Mouse (Mus musculus) adrenal gland, postnatal 4 days (tissue): ENCODE results near the gene Sympk. TPM values are rescaled to one million over a fixed set of nuclear protein-coding genes. Genes with fewer than 3 reads are reported as not detected.

Source experiments
- DNase-seq, 2 experiments: peaks; one replicate each; pipeline ENCODE4 v3.0.0; 2021 to 2022; ENCODE audit warnings: low spot score in 2 of 2, mixed read lengths in 2 of 2
- total RNA-seq, 2 experiments: library from RNA; stranded (reverse); gene quantifications; 2 replicates each; pipeline ENCODE4 v1.2.3; 2021

The Sympk gene
- total RNA-seq, 2 experiments from 2014 or later = 109 to 119 TPM

DNA sequence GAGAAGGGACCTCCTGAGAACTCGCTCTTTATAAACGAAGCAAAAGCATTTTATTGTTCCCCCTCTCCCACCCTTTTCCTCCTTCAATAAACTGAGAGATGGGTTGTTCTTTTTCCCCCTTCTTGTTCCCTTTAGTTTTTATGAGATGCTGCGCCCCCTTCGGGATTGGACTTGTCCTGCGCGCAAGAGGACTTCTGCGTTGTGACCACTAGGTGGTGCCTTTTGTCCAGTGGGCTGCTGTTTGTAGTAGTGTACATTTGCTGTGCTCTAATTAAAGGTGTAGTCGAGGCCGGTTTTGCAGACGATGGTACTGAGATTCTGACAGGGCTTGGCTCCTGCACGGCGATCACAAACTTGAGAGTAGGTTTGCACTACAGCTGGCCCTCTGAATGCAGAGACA is 17.7 kb upstream of the Sympk start:
- DNase-seq = peak in 1 of 2 experiments; percentile 73

DNA sequence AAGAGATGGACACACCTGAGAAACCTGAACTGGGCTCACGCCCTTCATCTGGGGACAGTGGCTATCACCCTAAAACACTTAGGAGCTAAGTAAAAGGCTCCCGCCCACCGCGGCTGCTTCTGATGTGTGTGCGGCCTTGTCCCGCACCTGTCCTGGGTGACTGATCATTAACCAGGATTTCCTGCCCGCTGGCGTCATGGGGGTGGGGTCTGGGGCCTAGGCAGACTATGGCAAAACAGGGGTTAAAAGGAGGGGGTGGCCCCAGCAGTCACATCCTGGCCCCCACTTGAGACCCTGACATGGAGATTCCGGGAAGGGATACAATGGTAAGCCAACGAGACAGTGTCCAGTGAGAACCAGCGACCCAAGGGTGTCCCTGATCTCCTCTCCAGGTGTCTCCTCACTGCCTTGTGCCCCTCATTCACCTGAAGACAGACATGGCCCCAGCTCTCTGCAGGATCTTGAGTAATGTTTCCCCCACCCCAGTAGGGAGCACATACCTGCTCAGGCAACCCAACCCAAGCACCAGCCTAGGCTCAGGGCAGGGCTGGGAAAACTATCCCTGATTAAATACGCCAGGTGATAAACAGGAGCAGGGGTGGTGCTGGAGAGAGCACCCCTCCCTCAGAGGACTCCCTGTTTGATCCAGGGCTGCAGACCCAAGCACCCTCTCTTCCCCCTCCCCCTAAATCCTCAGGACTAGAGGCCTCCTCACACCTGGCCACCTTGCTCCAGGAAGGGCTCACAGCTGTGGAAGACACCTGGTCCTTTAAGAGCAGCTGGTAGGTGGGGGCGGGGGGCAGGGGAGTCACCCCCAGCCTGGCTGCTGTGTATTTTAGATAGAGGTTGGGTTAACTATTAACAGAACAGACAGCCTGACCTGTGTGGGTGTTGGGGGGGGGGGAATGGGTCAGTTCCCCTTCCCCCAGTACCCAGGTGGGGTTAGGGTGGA is 16.9 kb upstream of the Sympk start:
- no peak for DNase-seq

DNA sequence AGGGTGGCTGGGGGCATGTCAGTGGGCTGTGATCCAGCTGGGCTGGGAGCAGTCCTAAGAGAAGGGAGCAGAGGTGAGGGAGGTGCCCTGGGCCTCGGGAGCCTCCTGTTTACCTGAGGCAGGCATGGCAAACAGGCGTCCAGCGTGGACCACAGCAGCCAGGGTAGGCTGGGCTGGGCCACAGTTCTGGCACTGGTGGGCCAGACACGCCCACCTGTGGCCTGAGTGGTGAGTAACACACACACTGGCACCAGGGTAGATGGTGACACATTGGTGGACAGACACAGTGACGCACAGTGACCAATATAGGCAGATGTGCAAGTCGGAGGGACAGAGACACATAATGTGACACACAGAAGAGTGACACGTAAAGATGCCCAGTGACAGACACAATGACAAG is 13.6 kb upstream of the Sympk start:
- no peak for DNase-seq

DNA sequence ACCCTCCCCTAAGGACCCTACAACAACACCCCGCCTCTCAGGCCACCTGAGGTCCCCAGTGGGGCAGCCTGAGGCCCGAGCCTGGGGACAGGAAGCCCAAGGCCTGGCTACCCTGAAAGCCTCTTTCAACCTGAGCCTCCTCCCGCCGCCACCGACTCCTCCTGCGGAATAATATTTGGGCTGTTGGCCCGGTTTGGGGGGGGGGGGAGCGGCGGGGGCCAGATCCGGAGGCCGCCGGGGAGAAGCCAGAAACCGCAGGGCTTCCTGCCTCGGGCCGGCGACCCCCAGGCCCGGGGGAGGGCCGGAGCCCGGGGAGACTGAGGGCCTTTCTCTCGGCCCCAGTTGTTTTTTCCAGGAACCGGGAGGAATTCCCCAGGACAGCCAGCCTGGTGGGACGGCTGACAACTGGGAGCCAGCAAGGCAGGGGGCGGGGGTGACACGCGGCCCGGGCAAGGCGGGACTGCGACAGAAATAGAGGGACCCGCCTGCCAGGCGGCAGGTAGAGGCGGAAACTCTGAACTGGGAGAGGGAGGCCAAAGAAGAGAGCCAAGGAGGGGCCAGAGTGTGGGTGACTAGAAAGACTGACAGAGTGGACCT is 12.1 kb upstream of the Sympk start:
- no peak for DNase-seq

DNA sequence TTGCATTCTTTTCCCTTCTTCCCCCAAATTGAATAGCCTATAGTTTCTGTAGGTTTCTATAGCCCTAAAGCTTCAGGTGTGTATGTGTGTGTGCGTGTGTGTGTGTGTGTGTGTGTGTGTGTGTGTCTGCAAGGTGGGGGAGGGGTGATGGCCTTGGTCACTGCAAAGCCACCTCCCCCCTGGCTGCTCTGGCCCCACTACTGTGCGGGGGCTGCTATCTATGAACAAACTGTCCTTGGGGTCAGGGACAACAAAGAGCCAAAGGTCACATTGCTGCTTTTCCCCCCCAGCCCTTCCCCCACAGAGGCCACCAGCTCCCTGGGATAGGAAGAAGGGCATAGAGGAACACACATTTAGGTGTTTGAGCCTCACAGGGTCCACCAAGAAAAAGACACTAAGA is 11.3 kb upstream of the Sympk start:
- no peak for DNase-seq

DNA sequence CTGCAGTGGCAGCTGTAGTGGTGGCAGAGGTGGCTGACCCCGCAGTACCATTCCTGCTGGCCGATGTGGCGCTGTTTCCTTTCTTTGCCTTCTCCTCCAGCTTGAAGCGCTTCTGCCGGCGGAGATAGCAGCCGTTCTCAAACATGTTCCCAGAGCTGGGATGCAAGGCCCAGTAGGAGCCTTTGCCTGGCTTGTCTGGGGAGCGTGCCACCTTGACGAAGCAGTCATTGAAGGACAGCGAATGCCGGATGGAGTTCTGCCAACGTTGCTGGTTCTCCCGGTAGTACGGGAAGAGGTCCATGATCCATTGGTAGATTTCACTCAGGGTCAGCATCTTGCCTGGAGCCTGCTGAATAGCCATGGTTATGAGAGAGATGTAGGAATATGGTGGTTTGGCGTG is 9.7 kb upstream of the Sympk start:
- no peak for DNase-seq

DNA sequence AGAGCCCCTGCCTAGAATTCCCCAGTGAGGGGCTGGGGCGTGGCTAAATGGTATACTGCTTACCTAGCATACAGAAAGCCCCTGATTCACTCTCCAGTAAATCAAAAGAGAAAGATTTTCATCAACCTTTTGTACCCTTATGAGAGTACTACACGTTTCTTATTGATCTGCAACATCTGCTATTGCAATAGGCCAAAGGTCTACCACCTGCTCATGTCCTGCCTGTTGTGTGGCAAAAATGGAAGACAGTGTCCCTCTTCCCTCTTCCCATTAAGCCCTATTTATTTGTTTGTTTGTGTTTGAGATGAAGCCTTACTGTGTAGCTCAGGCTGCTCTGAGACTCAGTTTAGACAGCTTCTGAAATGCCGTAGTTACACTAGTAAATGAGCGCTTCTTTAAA is 8.1 kb upstream of the Sympk start:
- no peak for DNase-seq

DNA sequence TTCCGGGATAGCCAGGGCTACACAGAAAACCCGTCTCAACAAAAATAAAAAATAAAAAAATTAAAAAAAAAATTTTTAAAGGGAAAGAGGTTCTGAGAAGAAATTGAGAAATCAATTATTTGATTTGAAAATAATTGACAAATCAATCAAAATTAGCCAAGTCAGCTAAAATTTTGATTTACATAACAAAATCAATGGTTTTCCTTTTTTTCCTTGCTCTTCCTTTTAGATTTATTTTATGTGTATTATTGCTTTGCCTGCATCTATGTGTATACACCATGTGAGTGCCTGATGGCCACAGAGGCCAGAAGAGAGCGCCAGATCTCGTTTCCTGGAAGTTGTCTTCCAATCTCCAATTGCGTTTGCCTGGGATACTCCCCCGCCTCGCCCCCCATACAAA is 6.3 kb upstream of the Sympk start:
- no peak for DNase-seq

DNA sequence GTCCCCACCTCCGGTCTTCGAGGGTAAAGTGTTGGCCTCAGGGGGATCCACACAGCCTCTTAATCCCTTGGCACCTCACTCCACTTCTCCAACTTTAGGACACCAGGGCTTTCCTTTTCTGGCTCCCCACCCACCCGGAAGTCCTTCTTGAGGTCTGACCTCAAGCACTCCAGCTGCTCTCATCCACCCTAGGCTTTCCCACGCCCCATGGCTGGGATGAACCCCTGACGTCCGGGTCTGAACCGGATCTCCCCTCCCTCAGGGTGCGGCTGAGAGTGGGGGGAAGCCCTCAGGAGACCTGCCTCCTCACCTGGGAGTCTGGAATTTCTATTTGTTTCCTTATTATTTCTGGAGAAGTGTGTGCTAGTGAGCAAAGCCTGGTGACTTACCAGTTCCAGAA is 3.1 kb upstream of the Sympk start:
- DNase-seq = no peak

DNA sequence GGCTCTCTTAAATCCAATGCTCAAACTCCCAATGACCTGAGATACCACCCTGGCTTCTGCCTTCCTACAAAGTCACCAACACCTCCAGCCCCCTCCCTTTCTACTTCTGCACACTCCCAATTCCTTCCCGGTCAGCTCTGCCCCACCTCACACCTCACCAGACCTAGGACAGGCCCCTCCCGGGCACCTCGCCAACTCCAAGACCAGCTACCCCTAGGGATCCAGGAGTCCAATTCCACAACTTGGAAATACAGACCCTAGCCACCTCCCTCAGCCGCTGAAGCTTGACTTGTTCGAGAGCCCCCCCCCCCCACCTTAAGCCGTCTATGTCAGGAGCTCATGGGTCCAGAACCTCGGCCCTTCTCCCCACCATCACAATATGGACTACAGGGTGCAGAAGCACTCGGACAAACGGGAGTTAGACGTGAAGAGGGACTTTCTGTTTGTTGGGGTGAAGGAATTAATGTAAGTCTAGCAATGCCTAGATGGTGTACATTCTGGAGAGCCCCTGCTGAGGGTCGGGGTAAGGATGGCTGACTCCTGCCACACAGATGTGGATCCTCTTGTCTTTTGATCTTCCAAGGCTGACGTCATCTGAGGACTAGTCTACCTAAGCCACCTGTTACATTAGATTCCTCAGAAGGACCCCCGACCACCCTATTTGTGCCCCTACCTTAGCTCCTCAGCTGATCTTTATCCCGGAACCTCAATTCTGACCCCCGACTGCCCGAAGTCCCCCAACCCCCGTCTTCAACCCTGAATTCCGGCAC is 1.8 kb upstream of the Sympk start:
- no peak for DNase-seq

DNA sequence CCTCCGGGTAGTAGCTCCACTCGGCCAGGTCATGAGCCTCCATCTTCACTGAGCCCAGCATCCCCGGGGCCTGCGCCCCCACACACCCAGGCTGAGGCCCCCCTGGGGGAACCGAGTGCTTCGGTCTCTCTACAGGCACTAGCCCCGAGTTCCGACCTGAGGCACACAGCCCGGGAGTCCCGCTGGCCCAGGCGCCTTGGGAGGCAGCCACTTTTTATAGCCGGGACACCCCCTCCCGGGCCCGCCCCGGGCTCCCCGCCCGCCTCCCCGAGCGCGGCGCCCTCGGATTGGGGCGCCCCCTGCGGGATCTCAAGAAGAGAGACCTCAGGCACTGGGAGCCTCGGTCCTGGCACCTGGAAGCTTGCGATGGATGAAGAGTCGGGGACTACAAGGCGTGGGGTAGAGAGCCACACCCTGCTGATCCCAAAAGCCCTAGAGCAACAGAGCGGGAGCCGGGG is 791 bp upstream of the Sympk start, which contains the start of gene Foxa3:
Gene Foxa3, minus strand, starts transcription at position 182 of the 458 bp plus-strand sequence.
- no peak for DNase-seq

DNA sequence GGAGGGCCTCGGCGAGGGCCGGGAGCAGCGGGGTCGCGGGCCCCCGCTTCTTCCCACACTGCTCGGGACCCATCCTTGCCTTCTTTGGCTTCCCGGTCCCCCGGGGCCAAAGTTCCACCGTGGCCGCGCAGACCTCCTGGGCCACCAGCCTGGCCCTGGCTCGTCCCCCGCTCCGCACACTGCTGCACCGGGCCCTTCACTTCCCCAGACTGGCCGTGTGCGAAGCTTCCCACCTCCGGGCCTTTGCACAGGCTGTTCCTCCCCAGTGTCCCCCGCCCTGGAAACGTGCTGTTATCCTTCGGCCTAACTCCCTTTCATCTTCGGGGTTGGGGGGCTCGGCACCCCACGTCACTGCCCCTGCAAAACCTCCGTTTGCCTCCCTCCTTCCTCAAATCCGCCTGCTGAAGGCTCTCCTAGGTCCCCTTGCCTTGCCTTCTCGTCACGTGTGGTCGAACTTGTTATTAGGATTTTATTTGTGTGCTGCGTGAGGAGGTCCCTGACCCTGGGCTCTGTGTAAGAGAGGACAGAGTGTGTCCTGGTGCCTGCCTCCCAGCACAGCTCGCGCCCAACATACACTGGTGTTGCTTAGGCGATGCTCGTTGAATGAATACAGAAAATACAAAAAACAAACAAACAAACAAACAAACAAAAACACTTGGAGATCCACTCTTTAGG is 541 bp downstream of the Sympk start:
- DNase-seq = no peak

DNA sequence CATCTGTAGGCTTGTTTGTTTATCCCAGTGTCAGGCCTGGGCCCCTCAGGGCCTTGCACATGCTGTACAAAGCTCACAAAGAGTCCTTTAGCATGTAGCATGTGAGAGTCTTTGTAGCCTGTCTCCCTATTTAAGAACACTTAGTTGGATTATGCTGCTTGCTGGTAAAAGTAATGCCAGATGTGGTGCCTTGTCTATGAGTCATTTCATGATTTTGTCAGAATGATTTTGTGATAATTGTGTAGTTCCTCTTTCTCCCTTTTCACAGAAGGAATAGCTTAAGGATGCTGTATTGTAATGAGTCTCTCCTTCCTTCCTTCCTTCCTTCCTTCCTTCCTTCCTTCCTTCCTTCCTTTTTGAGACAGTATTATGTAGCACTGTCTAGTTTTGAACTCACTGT is 3.9 kb downstream of the Sympk start:
- DNase-seq = no peak

DNA sequence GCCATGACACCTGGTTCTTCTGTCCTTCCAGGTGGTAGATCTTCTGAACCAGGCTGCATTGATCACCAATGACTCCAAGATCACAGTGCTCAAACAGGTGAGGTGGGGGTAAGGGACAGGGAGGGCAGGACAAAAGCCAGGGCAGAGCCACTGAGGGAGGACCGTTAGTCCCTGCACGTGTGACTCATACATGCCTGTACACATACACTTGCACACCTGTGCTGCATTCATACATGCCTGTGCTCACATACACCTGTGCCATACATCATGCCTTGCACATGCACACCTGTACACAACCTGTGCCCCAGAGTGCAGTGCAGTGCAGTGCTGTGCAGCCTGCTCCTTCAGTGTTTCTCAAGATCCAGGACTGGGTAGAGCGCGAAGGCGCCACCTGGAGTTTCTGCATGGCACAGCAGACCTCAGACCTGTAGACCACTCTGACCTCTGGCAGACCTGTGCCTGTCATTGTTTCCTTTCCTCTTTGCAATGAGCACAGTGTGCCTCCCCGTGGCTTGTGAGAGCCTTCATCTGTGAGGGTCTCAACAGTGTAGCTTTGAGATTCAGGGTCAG is 5.0 kb downstream of the Sympk start:
- DNase-seq = no peak

DNA sequence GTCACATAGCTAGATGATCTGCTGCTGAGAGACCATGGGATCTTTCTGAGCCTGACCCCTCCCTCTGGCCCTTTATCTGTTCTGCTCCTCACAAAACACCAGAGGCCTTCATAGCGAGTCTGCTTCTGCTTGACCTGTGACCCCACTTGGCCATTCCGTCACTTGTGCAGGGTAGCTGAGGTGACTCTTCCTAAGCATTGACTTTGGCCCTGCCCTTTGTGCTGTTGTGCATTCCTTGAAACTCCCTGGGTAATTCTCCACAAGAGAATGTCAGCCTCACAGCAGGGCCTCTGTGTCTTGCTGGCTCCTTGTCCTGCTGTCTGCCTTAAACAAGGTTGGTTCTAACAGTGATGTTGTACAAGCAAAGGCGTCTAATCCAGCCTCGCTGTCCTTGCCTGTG is 7.5 kb downstream of the Sympk start:
- no peak for DNase-seq

DNA sequence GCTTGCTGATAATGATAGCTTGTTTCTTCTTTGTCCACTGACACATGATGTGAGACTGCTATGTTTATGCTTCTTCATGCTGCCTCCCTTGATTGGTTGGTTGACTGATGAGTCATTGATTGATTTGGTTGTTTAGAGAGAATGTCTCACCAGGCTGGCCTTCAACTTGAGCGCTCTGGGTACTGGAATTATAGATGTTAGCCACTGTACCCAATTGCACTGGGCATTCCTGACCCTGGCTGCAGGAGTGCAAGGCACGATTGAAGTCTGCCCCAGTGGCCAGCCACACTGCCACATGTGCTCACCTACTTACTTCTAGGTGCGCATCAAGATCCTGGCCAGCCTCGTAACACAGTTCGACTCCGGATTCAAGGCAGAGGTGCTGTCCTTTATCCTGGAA is 20.4 kb downstream of the Sympk start:
- DNase-seq = no peak

DNA sequence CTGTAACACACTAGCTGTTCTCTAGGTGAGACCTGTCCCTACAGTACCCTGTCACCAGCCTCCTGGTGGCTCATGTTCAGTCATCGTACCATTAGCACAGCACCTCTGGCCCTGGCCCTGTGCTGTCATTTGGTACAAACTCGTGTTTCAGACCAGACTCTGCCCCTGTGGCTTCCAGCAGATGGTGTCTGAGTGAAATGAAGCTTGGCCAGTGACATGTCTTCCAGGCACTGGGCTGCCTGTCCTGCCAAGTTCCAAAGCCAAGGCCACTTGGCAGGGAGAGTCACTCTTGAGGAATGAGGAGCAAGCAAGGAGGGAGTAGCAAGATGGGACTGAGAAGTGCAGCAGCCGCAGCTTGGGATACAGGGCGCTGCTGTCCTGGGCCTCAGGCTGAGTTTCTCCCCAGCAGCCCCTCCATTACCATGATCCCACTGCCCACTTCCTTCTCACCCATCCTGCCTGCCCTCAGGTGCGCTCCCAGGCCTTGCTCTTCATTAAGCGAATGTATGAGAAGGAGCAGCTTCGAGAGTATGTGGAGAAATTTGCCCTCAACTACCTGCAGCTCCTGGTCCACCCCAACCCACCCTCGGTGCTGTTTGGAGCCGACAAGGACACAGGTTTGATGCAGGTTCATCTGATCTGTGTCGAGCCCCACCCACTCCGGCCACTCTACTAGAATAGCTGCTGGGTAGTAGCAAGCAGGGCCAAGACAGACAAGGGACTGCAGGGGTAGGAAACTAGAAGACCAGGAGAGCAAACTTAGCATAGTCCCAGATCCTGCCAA is 22.3 kb downstream of the Sympk start:
- DNase-seq = no peak

DNA sequence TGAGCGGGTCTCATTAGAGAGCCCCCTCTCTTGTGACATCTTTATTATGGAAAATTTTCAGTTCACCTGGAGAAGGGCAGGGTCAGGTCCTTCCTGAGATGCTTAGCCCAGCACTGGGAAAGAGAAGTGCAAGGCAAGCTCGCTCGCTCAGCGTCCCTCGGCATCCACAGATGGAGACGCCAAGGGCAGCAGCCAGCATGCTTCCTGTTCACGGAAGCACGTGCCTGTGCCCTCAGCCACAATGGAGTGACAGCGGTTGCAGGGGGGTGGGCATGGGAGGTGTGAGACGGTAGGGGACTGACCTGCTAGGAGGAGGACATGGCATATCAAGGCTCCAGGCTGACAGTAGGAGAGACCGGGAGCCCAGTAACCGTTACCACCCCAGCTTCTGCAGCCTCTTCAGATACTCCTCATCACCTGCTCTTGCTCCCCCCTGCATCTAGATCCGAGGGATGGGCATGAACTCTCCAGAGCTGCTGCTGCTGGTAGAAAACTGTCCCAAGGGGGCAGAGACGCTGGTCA is 23.9 kb downstream of the Sympk start:
- no peak for DNase-seq

DNA sequence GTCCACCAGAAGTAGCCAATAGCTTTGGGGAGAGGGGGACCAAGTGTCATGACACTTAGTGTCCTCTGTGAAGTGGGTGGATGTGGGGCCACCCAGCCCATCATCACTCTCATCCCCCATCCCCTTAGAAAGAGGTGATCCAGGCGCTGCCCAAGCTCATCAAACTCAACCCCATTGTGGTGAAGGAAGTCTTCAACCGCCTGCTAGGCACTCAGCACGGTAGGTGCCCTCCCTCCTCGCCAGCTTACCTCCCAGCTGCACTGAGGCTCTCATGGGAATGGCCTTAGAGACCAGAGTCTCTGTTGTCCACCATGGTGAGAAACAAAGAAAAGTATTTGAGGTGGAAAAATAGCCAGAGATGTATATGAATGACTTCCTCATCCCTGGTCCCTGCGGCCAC is 25.1 kb downstream of the Sympk start:
- DNase-seq = no peak

DNA sequence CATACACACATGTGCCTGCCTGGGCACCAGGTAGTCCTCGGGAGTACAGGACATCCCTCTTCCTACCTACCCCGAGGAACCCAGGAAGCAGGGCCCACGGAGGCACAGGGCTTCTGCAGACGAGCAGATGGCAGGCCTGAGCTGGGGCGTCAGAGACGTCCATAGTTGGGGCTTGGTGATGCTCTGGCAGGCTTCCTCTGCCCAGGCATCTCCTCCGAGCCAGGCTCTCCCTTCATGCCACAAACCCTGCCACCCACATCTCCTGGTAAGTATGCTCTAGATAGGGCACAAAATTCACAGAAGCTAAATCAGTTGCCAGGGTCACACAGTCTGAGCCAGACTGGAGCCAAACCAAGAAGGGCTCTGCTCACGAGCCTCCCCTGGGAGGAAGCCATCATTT is 26.0 kb downstream of the Sympk start:
- no peak for DNase-seq
